Mouse (Mus musculus) stomach, embryonic 15.5 days (tissue): ENCODE results near the gene Pafah1b1. TPM values are rescaled to one million over a fixed set of nuclear protein-coding genes. Genes with fewer than 3 reads are reported as not detected.

ENCODE experiments used
- ATAC-seq: fragments of 200-750 bp; cut with Nextera tagmentation; 2 replicates; pipeline ENCODE4 v1.8.0; 2017; ENCODE audit warnings: low read depth, moderate number of reproducible peaks, moderate TSS enrichment; ENCODE audit not compliant: insufficient read depth, low FRiP score
- H3K27ac ChIP-seq: fragments of 300-500 bp; sonication (generic); 2 replicates; pipeline ENCODE4 v1.5.1; 2015; ENCODE audit warnings: mild to moderate bottlenecking, inconsistent platforms
- H3K27me3 ChIP-seq: fragments of 300-500 bp; sonication (generic); replicated peaks from 2 replicates; pipeline ENCODE4 v1.6.1; 2015; ENCODE audit warnings: inconsistent platforms
- H3K36me3 ChIP-seq: fragments of 300-500 bp; sonication (generic); 2 replicates; pipeline ENCODE4 v1.6.1; 2015; ENCODE audit warnings: inconsistent platforms
- H3K4me1 ChIP-seq: fragments of 300-500 bp; sonication (generic); 2 replicates; pipeline ENCODE4 v1.6.1; 2015; ENCODE audit warnings: inconsistent platforms
- H3K4me2 ChIP-seq: fragments of 300-500 bp; sonication (generic); 2 replicates; pipeline ENCODE4 v1.6.1; 2015; ENCODE audit warnings: mild to moderate bottlenecking, inconsistent platforms
- H3K4me3 ChIP-seq: fragments of 300-500 bp; sonication (generic); replicated peaks from 2 replicates; pipeline ENCODE4 v1.5.1; 2015; ENCODE audit warnings: inconsistent platforms
- H3K9ac ChIP-seq: fragments of 300-500 bp; sonication (generic); 2 replicates; pipeline ENCODE4 v1.6.1; 2015; ENCODE audit warnings: inconsistent platforms
- H3K9me3 ChIP-seq: fragments of 300-500 bp; sonication (generic); 2 replicates; pipeline ENCODE4 v1.6.1; 2016; ENCODE audit warnings: inconsistent platforms
- WGBS: fragments of 180-500 bp; shearing (Covaris S2); methylation state at CpG from one replicate; pipeline ENCODE4 v1.1.7; 2015; 5-methylcytosine and 5-hydroxymethylcytosine counted together
- polyA plus RNA-seq: library from polyadenylated mRNA; unstranded; fragments of >200 nt; fragmentation: Nextera tagmentation; extraction: Ambion mirVana; gene quantifications from 2 replicates; pipeline ENCODE4 v1.2.1, GENCODE M21; 2015

Gene Pafah1b1
- polyA plus RNA-seq: 44.7 and 53.9 TPM in 2 replicates

DNA sequence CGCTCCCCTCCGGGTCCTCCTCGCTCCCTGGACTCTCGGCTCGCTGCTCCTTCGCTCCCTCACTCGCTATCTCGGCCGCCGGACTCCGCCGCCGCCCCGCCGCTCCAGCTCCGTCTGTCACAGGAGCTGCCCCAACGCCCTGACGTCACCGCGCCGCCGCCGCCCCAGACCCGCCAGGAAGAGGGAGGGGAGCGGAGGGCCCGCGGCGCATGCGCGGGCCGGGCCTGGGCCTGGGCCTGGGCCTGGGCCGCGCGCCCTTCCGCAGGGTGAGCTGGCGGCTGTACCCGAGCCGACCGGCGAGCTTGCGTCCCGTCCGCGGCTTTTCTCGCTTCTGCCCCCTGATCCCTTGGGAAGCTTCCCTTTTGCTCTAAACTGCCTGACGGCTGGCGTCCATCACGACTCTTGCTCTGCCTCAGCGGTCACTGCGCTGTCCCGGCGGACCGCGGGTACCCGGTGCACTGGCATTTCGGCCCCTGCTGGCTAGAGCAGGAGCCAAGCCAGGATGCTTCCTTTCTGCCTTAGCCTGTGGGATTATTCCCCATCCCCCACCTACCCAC lies at the start of gene Pafah1b1:
Gene Pafah1b1, minus strand, starts transcription at position 436 of the 557 bp plus-strand sequence.
- peak; percentile 97 for ATAC-seq
- Histone ChIP-seq H3K36me3 (no peaks in the 10 kb centered on the region), H3K4me2 (peak within 1 kb of the TSS; percentile 67), H3K27me3 (no peaks in the 10 kb centered on the region), H3K27ac (peak within 1 kb of the TSS; percentile 100), H3K9ac (peak within 1 kb of the TSS; percentile 83), H3K4me3 (peak within 1 kb of the TSS; percentile 92), H3K9me3 (no peaks in the 10 kb centered on the region), H3K4me1 (peaks cover 5% of the 10 kb centered on the region; the same call in 1 of the 2 replicates)
- WGBS: 0% methylated on average over 52 of the region's 56 CpGs

- H3K4me1 ChIP-seq: peaks cover 8% of the 10 kb centered on the region
- no peaks in the 10 kb centered on the region for H3K27me3 ChIP-seq
- no peak for ATAC-seq
- peaks cover 8% of the 10 kb centered on the region; the same call in 1 of the 2 replicates for H3K36me3 ChIP-seq
- no peaks in the 10 kb centered on the region for H3K9me3 ChIP-seq
- WGBS: 84% methylated on average over 2 of the region's 2 CpGs
- no peak overlapping the region for H3K9ac ChIP-seq
- no peak overlapping the region for H3K27ac ChIP-seq
- H3K4me3 ChIP-seq: no peak overlapping the region
- H3K4me2 ChIP-seq: no peak overlapping the region
Observed at GRCm38 (mm10) chr11:74772386-74772785, 47.9 kb upstream of the Pafah1b1 start.

GRCm38 (mm10) chr11:74771650-74772049 lies 47.2 kb upstream of the Pafah1b1 start:
- 70% methylated on average over 4 of the region's 4 CpGs for WGBS
- Histone ChIP-seq H3K27ac (peak overlapping the region; percentile 95; the same call in 1 of the 2 replicates), H3K36me3 (peaks cover 8% of the 10 kb centered on the region; the same call in 1 of the 2 replicates), H3K9me3 (no peaks in the 10 kb centered on the region), H3K4me2 (peak overlapping the region; percentile 73), H3K4me1 (peaks cover 8% of the 10 kb centered on the region), H3K27me3 (no peaks in the 10 kb centered on the region), H3K9ac (no peak overlapping the region), H3K4me3 (peak overlapping the region; percentile 89)
- ATAC-seq: no peak

GRCm38 (mm10) chr11:74771234-74771633 lies 46.8 kb upstream of the Pafah1b1 start:
- Histone ChIP-seq H3K4me3 (peak overlapping the region; percentile 89), H3K9me3 (no peaks in the 10 kb centered on the region), H3K9ac (peak overlapping the region; percentile 87; the same call in 1 of the 2 replicates), H3K4me1 (peaks cover 8% of the 10 kb centered on the region), H3K27ac (peak overlapping the region; percentile 95), H3K4me2 (peak overlapping the region; percentile 73), H3K36me3 (peaks cover 8% of the 10 kb centered on the region; the same call in 1 of the 2 replicates), H3K27me3 (no peaks in the 10 kb centered on the region)
- no peak for ATAC-seq
- 10% methylated on average over 8 of the region's 8 CpGs for WGBS

DNA sequence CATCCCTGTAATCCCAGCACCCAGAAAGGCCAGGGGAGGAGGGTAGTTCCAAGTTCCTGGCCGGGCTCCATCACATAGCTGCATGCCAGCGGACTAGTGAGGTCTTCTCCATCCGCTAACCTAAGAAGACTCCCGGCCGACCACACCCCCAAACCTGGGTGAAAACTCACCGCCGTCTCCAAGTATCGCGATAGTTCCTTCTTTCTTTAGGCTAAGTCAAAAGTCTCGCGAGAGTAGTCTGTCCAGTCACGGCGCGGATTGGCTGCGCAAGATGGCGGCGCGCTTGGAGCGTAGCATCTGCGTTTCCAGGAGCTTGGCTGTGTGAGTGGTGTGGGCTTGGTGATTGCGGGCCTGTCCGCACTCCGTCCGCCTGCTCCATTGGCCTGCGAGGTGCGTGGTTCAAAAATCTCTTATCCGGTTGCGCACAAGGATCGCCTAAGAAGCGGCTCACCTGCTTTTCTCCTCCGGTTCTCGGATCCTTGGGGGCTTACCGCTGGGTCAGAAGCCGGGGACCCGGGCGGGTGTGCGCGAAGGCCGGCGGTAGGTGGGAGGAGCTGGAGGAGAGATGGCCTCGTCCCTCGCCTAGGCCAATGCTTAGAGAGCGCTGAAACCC lies 46.2 kb upstream of the Pafah1b1 start, which contains the start of gene Mettl16:
Gene Mettl16, plus strand, starts transcription at position 236 of the 613 bp plus-strand sequence.
- Histone ChIP-seq H3K4me3 (peak within 1 kb of the TSS; percentile 89), H3K36me3 (peaks cover 4% of the 10 kb centered on the region; the same call in 1 of the 2 replicates), H3K4me1 (peaks cover 8% of the 10 kb centered on the region), H3K9me3 (no peaks in the 10 kb centered on the region), H3K4me2 (peak within 1 kb of the TSS; percentile 73), H3K27ac (peak within 1 kb of the TSS; percentile 95), H3K27me3 (no peaks in the 10 kb centered on the region), H3K9ac (peak within 1 kb of the TSS; percentile 87; the same call in 1 of the 2 replicates)
- peak; percentile 94 for ATAC-seq
- under 1% methylated on average over 43 of the region's 43 CpGs for WGBS

- no peaks in the 10 kb centered on the region for H3K36me3 ChIP-seq
- no peak for ATAC-seq
- H3K9ac ChIP-seq: 0 out of 2 replicates have a peak overlapping the region, but pooled peaks have one; percentile 11
- WGBS: 77% methylated on average over 9 of the region's 9 CpGs
- peak overlapping the region; percentile 57 for H3K4me2 ChIP-seq
- no peaks in the 10 kb centered on the region for H3K27me3 ChIP-seq
- H3K27ac ChIP-seq: peak overlapping the region; percentile 95
- H3K4me1 ChIP-seq: peaks cover 8% of the 10 kb centered on the region
- H3K4me3 ChIP-seq: peak overlapping the region; percentile 89
- H3K9me3 ChIP-seq: no peaks in the 10 kb centered on the region
Observed at GRCm38 (mm10) chr11:74770037-74770436, 45.6 kb upstream of the Pafah1b1 start.

- Histone ChIP-seq H3K36me3 (no peaks in the 10 kb centered on the region), H3K9ac (no peak overlapping the region), H3K9me3 (no peaks in the 10 kb centered on the region), H3K4me1 (peaks cover 8% of the 10 kb centered on the region), H3K4me3 (no peak overlapping the region), H3K27ac (no peak overlapping the region), H3K27me3 (no peaks in the 10 kb centered on the region), H3K4me2 (no peak overlapping the region)
- 45% methylated on average over 5 of the region's 6 CpGs for WGBS
- no peak for ATAC-seq
Observed at GRCm38 (mm10) chr11:74768045-74768444, 43.6 kb upstream of the Pafah1b1 start.

DNA sequence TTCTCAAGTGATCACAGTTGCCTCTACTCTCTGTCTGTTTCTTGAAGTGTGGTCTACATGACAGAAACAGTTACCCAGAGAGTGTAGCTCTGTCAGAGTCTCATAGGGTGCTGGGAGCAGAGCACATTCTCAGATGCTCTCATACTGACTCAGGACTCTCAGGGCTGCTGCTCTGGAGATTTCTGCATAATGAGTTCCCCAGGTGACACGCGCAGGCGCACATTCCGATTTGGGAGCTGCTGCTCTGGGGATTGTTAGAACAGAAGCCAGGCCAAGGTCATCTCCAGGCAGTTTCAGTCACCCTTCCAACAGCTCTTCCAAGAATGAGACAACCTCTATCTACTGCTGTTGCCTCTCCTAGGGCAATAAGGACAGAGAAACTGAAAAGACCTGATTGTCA lies 43.0 kb upstream of the Pafah1b1 start:
- Histone ChIP-seq H3K27me3 (no peaks in the 10 kb centered on the region), H3K9me3 (no peaks in the 10 kb centered on the region), H3K4me2 (no peak overlapping the region), H3K4me1 (peaks cover 8% of the 10 kb centered on the region), H3K36me3 (no peaks in the 10 kb centered on the region), H3K4me3 (no peak overlapping the region), H3K27ac (no peak overlapping the region), H3K9ac (no peak overlapping the region)
- ATAC-seq: no peak
- WGBS: 88% methylated on average over 4 of the region's 4 CpGs

GRCm38 (mm10) chr11:74763960-74764625 lies 39.6 kb upstream of the Pafah1b1 start:
- Histone ChIP-seq H3K27me3 (no peaks in the 10 kb centered on the region), H3K4me3 (no peak overlapping the region), H3K27ac (no peak overlapping the region), H3K9me3 (no peaks in the 10 kb centered on the region), H3K9ac (no peak overlapping the region), H3K4me1 (no peaks in the 10 kb centered on the region), H3K36me3 (no peaks in the 10 kb centered on the region), H3K4me2 (no peak overlapping the region)
- no peak for ATAC-seq
- 67% methylated on average over 10 of the region's 10 CpGs for WGBS

GRCm38 (mm10) chr11:74761011-74761705 lies 36.7 kb upstream of the Pafah1b1 start:
- no peak for ATAC-seq
- WGBS: 69% methylated on average over 12 of the region's 12 CpGs

DNA sequence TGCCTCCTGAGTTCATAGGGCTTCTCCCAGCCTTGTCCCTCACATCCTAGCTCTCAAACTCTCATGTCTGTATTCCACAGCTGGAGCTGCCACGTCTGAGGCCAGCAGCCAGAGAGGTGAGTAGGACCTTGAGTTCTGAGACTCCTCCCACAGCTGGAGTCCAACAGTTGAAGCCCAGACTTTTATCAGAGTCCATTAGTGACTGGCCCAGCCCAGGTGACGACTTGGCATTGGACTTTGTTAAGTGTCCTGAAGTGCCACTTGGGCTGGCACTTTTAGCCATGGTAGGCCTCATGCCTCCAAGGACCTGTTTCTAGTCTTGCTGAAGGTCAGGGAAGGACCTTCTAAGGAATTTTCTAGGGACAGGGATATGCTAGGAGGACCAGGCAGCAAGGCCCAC lies 32.2 kb upstream of the Pafah1b1 start:
- no peaks in the 10 kb centered on the region for H3K27me3 ChIP-seq
- ATAC-seq: no peak
- H3K4me3 ChIP-seq: no peak overlapping the region
- WGBS: 53% methylated on average over 2 of the region's 2 CpGs
- H3K4me1 ChIP-seq: no peaks in the 10 kb centered on the region
- no peak overlapping the region for H3K27ac ChIP-seq
- H3K9me3 ChIP-seq: no peaks in the 10 kb centered on the region
- H3K9ac ChIP-seq: no peak overlapping the region
- H3K4me2 ChIP-seq: no peak overlapping the region
- H3K36me3 ChIP-seq: no peaks in the 10 kb centered on the region

More at GRCm38 (mm10) chr11:74761011-74761705, 36.7 kb upstream of the Pafah1b1 start:
- Histone ChIP-seq H3K4me1 (no peaks in the 10 kb centered on the region), H3K9me3 (no peaks in the 10 kb centered on the region), H3K27me3 (no peaks in the 10 kb centered on the region), H3K36me3 (no peaks in the 10 kb centered on the region), H3K27ac (no peak overlapping the region), H3K4me2 (no peak overlapping the region), H3K4me3 (no peak overlapping the region), H3K9ac (no peak overlapping the region)
